24 mouse cellular contexts compared by ENCODE assay signal in genomic region chr8:126239684-126240083, GRCm38 (mm10). TPM values are rescaled to one million over a fixed set of nuclear protein-coding genes. Genes with fewer than 3 reads are reported as not detected.
DNase-seq lines count a peak whose midpoint lies in the region; ATAC-seq and TF ChIP-seq lines count a peak whose summit lies in the region.
"Had no signal": no experiment of that assay in that cellular context is flagged by ENCODE, and none has a peak within 500 bp of the region (broad histone marks: within the 10 kb centered on the region; RNA-seq: fewer than 3 reads in every experiment).

No protein-coding gene starts in this region.

- no peak overlapping the region for H3K9ac ChIP-seq in forebrain, postnatal 0 days
- H3K9ac ChIP-seq in forebrain, embryonic 13.5 days: no peak overlapping the region
- H3K9ac ChIP-seq in lung, embryonic 14.5 days: no peak overlapping the region
- H3K9ac ChIP-seq: forebrain, embryonic 15.5 days; heart, embryonic 13.5 days; hindbrain, embryonic 13.5 days; limb, embryonic 13.5 days; liver, embryonic 15.5 days; midbrain, embryonic 12.5 days had no signal

- H3K36me3 ChIP-seq in forebrain, postnatal 0 days (ENCODE audit: insufficient read depth): no peaks in the 10 kb centered on the region
- no peaks in the 10 kb centered on the region for H3K36me3 ChIP-seq in forebrain, embryonic 13.5 days (ENCODE audit: poor library complexity, severe bottlenecking)
- no peaks in the 10 kb centered on the region for H3K36me3 ChIP-seq in lung, embryonic 14.5 days (ENCODE audit: insufficient read depth)
- H3K36me3 ChIP-seq: forebrain, embryonic 15.5 days; heart, embryonic 13.5 days; hindbrain, embryonic 13.5 days; limb, embryonic 13.5 days; liver, embryonic 15.5 days; midbrain, embryonic 12.5 days had no signal

- H3K4me3 ChIP-seq in forebrain, postnatal 0 days (ENCODE audit: low read depth, low read length): no peak overlapping the region
- H3K4me3 ChIP-seq in forebrain, embryonic 13.5 days: no peak overlapping the region
- no peak overlapping the region for H3K4me3 ChIP-seq in lung, embryonic 14.5 days (ENCODE audit: low read depth, low read length)
- H3K4me3 ChIP-seq: forebrain, embryonic 15.5 days; heart, embryonic 13.5 days; hindbrain, embryonic 13.5 days; limb, embryonic 13.5 days; liver, embryonic 15.5 days; midbrain, embryonic 12.5 days had no signal

- peak; percentile 38 for TF ChIP-seq CTCF in forebrain, postnatal 0 days (IDR thresholded peaks at IDR 0.05; ENCODE audit: low read depth)
- TF ChIP-seq CTCF in lung, embryonic 14.5 days (IDR thresholded peaks at IDR 0.05; ENCODE audit: low read depth): peak; percentile 36

- H3K27ac ChIP-seq in forebrain, postnatal 0 days (ENCODE audit: low read depth, low read length): no peak overlapping the region
- no peak overlapping the region for H3K27ac ChIP-seq in forebrain, embryonic 13.5 days
- no peak overlapping the region for H3K27ac ChIP-seq in lung, embryonic 14.5 days (ENCODE audit: low read depth)
- H3K27ac ChIP-seq: forebrain, embryonic 15.5 days; heart, embryonic 13.5 days; hindbrain, embryonic 13.5 days; limb, embryonic 13.5 days; liver, embryonic 15.5 days; midbrain, embryonic 12.5 days had no signal

- no peaks in the 10 kb centered on the region for H3K27me3 ChIP-seq in forebrain, postnatal 0 days (ENCODE audit: insufficient read depth, low read length)
- H3K27me3 ChIP-seq in forebrain, embryonic 13.5 days: no peaks in the 10 kb centered on the region
- no peaks in the 10 kb centered on the region for H3K27me3 ChIP-seq in lung, embryonic 14.5 days (ENCODE audit: insufficient read depth, low read length)
- H3K27me3 ChIP-seq: forebrain, embryonic 15.5 days; hindbrain, embryonic 13.5 days; liver, embryonic 15.5 days had no signal

- no peak for ATAC-seq in forebrain, postnatal 0 days
- no peak for ATAC-seq in forebrain, embryonic 13.5 days
- no peak for ATAC-seq in lung, embryonic 14.5 days (ENCODE audit: insufficient read depth)
- ATAC-seq: forebrain, embryonic 15.5 days had no signal

- no peak overlapping the region for H3K4me2 ChIP-seq in forebrain, postnatal 0 days (ENCODE audit: low read depth)
- H3K4me2 ChIP-seq in forebrain, embryonic 13.5 days: no peak overlapping the region
- H3K4me2 ChIP-seq in lung, embryonic 14.5 days: no peak overlapping the region
- H3K4me2 ChIP-seq: forebrain, embryonic 15.5 days; heart, embryonic 13.5 days; hindbrain, embryonic 13.5 days; limb, embryonic 13.5 days; liver, embryonic 15.5 days; midbrain, embryonic 12.5 days had no signal

- H3K9me3 ChIP-seq in forebrain, postnatal 0 days (ENCODE audit: low read length): no peaks in the 10 kb centered on the region
- no peaks in the 10 kb centered on the region for H3K9me3 ChIP-seq in forebrain, embryonic 13.5 days (replicated peaks)
- no peaks in the 10 kb centered on the region for H3K9me3 ChIP-seq in lung, embryonic 14.5 days (ENCODE audit: low read depth, low read length)
- H3K9me3 ChIP-seq: forebrain, embryonic 15.5 days; heart, embryonic 13.5 days; hindbrain, embryonic 13.5 days; limb, embryonic 13.5 days; liver, embryonic 15.5 days; midbrain, embryonic 12.5 days had no signal

- no peak for DNase-seq in forebrain, postnatal 0 days
- peak; percentile 15 for DNase-seq in kidney, postnatal 10 days
- DNase-seq in kidney, adult 18-20 months: no peak
- DNase-seq in lung, embryonic 14.5 days: peak; percentile 11
- DNase-seq in lung, postnatal 4 days: no peak
- DNase-seq in testis, postnatal 10 days (ENCODE audit: low spot score): peak; percentile 19
- DNase-seq: adrenal gland, postnatal 14 days; cerebellum, adult 8-10 months; cerebellum, postnatal 36 days; gastrocnemius, postnatal 14 days; heart, adult 18-20 months; heart, postnatal 36 days; layer of hippocampus, postnatal 36 days; lung, postnatal 10 days; thymus, postnatal 25 days had no signal

- no peaks in the 10 kb centered on the region for H3K4me1 ChIP-seq in forebrain, postnatal 0 days (ENCODE audit: insufficient read depth)
- H3K4me1 ChIP-seq in forebrain, embryonic 13.5 days: no peaks in the 10 kb centered on the region
- H3K4me1 ChIP-seq in lung, embryonic 14.5 days (ENCODE audit: insufficient read depth): no peaks in the 10 kb centered on the region
- H3K4me1 ChIP-seq: forebrain, embryonic 15.5 days; heart, embryonic 13.5 days; limb, embryonic 13.5 days; liver, embryonic 15.5 days; midbrain, embryonic 12.5 days had no signal

RNA-seq across cellular contexts. Expression of gene Slc35f3, which starts 58.7 kb away (rescaled TPM):
- 1.5 and 2.1 TPM in 2 replicates for total RNA-seq in forebrain, postnatal 0 days (2014; rRNA removed)
- polyA plus RNA-seq in forebrain, postnatal 0 days (2015; fragmentation: Nextera tagmentation; extraction: Ambion mirVana): 1.4 and 3.1 TPM in 2 replicates
- 0.18 and 0.26 TPM in 2 replicates for polyA plus RNA-seq in forebrain, embryonic 13.5 days (2015; fragmentation: Nextera tagmentation; extraction: Ambion mirVana)
- 0.42 and 0.53 TPM in 2 replicates for polyA plus RNA-seq in lung, embryonic 14.5 days (2014; fragmentation: Nextera tagmentation; extraction: Ambion mirVana)
- total RNA-seq: heart, adult 18-20 months; heart, postnatal 36 days; megakaryocyte, adult 5-6 weeks had no signal
- polyA plus RNA-seq: liver, embryonic 15.5 days; small intestine, adult 2 months had no signal

Comparison
In these comparisons a context has a peak if more than half of its experiments do, and no peak if none do; other contexts are left out.
1. DNase-seq: peak in kidney, postnatal 10 days (single experiment), lung, embryonic 14.5 days (single experiment) and testis, postnatal 10 days (single experiment); none in forebrain, postnatal 0 days (single experiment), kidney, adult 18-20 months (single experiment) and lung, postnatal 4 days (0 of 2).